Mouse (Mus musculus) bone marrow, adult 2 months (tissue): Measurements from ENCODE around the gene Gm128.

ENCODE experiments used
- CTCF ChIP-seq: fragments of 200-500 bp; IDR thresholded peaks from 2 replicates; pipeline ENCODE4 v1.5.1; 2011; ENCODE audit warnings: low read length, control low read depth; ENCODE audit not compliant: control insufficient read depth, insufficient read depth
- POLR2A ChIP-seq: fragments of 200-500 bp; IDR thresholded peaks from 2 replicates; pipeline ENCODE4 v1.6.1; 2011; ENCODE audit warnings: low read depth, mild to moderate bottlenecking, control low read depth, low read length, borderline replicate concordance; ENCODE audit not compliant: control insufficient read depth

GRCm38 (mm10) chr3:95250783-95251424 lies 9.5 kb upstream of the Gm128 start, which contains the start of gene Bnipl:
- TF ChIP-seq CTCF = no peak
- no peak for TF ChIP-seq POLR2A
